Mouse (Mus musculus) bone marrow macrophage, adult 2 months (primary cell): ENCODE results near the gene Slc4a4. TPM values are rescaled to one million over a fixed set of nuclear protein-coding genes. Genes with fewer than 3 reads are reported as not detected.
A peak's percentile ranks its signal among the peaks of the same experiment; 100 is the strongest.

Experiments used
- H3K27ac ChIP-seq: 2 replicates; pipeline ENCODE4 v1.5.1; 2012; ENCODE audit warnings: low read depth, low read length; ENCODE audit not compliant: insufficient read depth
- H3K4me1 ChIP-seq: 2 replicates; pipeline ENCODE4 v1.6.1; 2012; ENCODE audit warnings: low read length; ENCODE audit not compliant: control insufficient read depth, insufficient read depth
- H3K4me3 ChIP-seq: 2 replicates; pipeline ENCODE4 v1.5.1; 2012; ENCODE audit warnings: mild to moderate bottlenecking, low read length, moderate library complexity; ENCODE audit not compliant: insufficient read depth
- CTCF ChIP-seq: IDR thresholded peaks from 2 replicates; pipeline ENCODE4 v1.5.1; 2012; ENCODE audit warnings: low read depth, mild to moderate bottlenecking, low read length, moderate library complexity
- POLR2A ChIP-seq: IDR thresholded peaks from 2 replicates; pipeline ENCODE4 v1.6.1; 2012; ENCODE audit warnings: mild to moderate bottlenecking, low read depth, low read length, borderline replicate concordance
- polyA plus RNA-seq: library from polyadenylated mRNA; stranded (reverse); fragments of >200 nt; gene quantifications from 2 replicates; pipeline ENCODE4 v1.2.4, GENCODE M21; 2012; ENCODE audit not compliant: missing spikeins, insufficient read depth, insufficient read length

The Slc4a4 gene
- 0.09 TPM in 1 of 2 replicates, not detected in the other for polyA plus RNA-seq

DNA sequence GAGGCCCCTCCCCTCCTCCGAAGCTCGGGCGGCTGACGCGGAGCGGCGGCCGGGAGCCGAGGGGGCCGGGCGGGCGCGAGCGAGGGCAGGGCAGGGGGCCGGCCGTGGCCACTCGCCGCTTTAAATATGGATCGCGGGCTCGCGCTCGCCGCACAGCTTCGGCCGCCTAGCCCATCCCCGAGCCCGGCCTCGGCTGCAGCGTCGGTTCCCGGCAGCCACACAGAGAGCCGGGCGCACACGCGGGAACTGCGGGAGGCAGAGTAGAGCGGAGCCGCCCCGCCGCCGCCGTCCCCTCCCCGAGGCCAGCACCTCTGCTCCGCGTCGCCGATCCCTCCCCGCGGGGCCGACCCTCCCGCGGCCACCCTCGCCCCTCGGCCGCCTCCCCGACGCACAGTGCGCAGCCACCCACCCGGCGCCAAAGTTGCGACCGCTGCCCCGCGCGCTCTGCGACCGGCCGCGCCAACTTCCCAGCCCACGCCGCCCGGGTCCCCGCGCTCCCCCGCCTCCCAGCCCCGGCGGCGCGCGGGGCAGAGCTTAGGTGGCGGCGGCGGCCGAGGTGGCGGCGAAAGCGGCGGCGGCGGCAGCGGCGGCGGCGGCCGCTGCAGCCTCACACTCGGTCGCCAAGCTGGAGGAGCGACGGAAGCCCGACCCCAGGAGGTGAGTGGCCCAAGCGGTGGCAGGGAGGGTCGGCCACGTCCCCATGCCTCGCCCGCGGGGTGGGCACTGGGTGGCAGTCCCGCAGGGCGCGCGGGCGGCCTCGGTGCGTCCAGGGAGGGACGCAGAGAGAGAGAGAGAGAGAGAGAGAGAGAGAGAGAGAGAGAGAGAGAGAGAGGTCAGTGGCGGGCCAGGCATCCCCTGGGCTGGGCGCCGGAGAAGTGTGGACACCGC lies at the start of gene Slc4a4:
TSS of gene Slc4a4 (plus strand) at position 151 of the 888 bp plus-strand sequence.
- H3K4me1 ChIP-seq, result peaks cover 2% of the 10 kb centered on the region; the same call in 1 of the 2 replicates
- peak within 1 kb of the TSS; percentile 47 for H3K4me3 ChIP-seq
- TF ChIP-seq POLR2A (no peak), CTCF (no peak)
- no peak within 1 kb of the TSS for H3K27ac ChIP-seq

DNA sequence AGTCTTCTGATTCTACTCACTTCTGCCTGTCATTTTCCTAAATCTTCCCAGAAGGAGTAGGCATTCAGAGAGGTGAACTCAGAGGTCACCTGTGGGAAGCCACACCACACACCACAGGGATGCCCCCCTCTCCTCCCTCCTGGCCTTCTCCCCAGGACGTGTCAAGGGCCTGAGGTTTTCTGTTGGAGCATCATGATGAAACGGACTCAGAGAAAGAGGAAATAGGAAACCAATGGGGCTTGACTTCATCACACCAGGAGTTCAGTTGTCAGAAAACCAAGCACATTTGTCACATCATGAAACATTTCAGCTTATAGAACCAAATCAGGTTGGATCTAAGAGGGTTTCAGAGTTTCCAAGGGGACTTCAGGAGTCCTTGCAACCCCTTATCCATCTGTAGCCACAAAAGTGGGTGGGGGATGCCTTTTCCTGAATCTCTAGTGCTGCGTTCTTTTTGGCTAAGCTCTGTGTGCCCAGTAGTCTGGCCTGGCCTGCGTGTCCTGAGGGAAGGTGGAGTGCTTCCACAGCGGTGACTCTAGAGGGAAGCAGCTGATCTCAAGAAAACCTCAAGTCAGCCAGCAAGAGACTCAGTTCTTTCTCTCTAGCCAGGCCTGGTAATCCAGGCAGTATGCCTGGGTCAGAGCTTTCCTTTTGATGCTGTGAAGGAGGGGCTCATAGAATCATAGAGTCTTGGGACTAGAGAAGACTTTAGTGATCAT lies 46.4 kb upstream of the Slc4a4 start:
- no peak overlapping the region for H3K27ac ChIP-seq
- no peak overlapping the region for H3K4me3 ChIP-seq
- H3K4me1 ChIP-seq, result no peaks in the 10 kb centered on the region
- TF ChIP-seq POLR2A (no peak), CTCF (no peak)

DNA sequence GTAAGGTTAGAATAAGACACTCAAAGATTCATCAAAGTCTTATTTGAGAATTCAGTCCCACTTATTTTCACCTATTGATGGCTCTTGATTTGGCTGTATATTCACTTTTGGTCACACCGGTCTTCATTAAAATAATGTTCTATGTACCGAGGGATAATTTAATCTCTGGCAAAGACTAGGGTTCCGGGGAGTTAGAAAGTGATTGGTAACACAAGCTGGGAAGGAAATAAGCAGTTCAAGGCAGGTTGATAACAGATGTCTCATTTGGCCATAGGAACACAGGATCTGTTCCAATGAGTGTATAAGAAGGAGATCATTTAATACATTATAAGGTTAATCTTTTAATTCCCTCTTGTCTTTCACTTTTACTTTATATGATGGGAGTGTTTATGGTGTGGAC lies 29.3 kb upstream of the Slc4a4 start:
- Histone ChIP-seq H3K4me1 (no peaks in the 10 kb centered on the region), H3K4me3 (no peak overlapping the region), H3K27ac (no peak overlapping the region)
- no peak for TF ChIP-seq POLR2A
- no peak for TF ChIP-seq CTCF

DNA sequence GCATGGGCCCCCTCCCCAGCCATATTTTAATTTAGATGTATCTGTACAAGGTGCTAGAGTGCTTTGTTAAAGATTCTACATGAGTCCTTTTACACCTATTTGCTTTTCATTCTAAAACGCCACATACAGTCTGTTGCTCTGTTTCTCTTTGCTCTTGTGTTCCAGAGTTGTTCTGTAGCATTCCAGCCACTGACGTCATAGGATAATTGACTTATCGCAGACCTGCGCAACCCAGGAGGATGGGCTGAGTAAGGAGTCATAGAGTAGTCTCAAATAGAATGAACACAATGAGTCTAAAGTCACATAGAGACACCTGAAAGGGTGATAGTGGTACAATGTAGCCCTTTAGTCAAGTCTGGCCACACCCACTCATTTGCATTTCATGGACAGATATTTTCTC lies 28.8 kb upstream of the Slc4a4 start:
- Histone ChIP-seq H3K27ac (no peak overlapping the region), H3K4me3 (no peak overlapping the region), H3K4me1 (no peaks in the 10 kb centered on the region)
- TF ChIP-seq CTCF (no peak), POLR2A (no peak)

DNA sequence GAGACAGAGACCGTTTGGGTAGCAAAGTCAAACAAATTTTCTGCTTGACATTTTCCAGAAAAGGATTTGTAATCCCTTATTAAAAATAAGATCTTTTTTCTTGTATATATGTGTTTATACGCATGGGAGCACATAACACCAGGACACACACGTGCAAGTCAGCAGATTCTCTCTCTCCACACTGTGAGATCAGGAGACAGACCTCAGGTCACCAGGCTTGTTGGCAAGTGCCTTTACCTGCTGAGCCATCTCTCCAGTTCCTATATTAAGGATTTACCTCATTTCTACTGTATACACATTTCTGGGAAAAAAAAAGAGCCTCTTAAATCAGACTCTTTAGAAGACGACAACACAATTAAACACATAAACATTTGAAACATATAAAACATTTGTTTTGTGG lies 28.4 kb upstream of the Slc4a4 start:
- TF ChIP-seq POLR2A (no peak), CTCF (no peak)
- Histone ChIP-seq H3K4me3 (no peak overlapping the region), H3K27ac (no peak overlapping the region)

DNA sequence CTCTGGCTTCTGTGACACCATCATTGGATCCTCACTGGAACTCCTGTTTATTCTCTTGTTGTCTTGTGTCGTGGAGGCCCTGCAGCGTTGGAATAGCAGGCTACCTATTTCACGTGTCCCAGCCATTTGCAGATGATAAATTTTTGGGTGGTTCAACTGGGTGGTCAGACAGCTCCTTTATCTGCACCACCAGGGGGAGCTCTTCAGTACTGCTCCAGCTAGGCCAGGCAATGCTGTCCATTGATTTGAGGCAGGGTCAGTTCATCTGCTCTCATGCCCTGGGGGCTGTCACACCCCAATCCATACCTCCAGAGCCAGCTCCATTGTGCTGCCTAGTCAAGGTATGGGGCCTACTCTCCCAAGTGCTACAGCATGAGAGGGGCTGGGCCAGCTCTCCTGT lies 24.5 kb upstream of the Slc4a4 start:
- no peak overlapping the region for H3K27ac ChIP-seq
- H3K4me1 ChIP-seq, result no peaks in the 10 kb centered on the region
- H3K4me3 ChIP-seq, result no peak overlapping the region
- peak; percentile 43; the same call in 1 of the 2 replicates for TF ChIP-seq CTCF
- TF ChIP-seq POLR2A, result no peak

More for the DNA sequence above, 28.4 kb upstream of the Slc4a4 start:
- no peaks in the 10 kb centered on the region for H3K4me1 ChIP-seq

DNA sequence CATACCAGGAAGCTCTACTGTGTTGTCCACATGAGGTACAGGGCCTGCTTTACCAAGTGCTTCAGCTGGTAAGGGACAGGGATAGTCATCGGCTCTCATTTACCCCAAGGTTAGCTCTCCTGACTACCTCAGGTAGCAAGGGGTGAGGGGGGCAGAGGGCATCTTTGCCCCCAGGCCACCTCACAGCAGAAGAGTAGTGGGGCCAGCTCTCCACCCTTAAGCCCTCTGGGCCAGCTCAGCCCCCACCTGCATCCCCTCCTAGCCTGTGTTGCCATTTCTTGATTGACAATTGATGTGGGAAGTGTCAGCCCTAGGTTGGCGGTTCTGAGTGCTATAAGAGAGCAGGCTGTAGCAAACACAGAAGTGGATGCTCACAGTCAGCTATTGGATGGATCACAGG lies 23.8 kb upstream of the Slc4a4 start:
- no peaks in the 10 kb centered on the region for H3K4me1 ChIP-seq
- no peak for TF ChIP-seq POLR2A
- no peak for TF ChIP-seq CTCF
- no peak overlapping the region for H3K27ac ChIP-seq
- no peak overlapping the region for H3K4me3 ChIP-seq

DNA sequence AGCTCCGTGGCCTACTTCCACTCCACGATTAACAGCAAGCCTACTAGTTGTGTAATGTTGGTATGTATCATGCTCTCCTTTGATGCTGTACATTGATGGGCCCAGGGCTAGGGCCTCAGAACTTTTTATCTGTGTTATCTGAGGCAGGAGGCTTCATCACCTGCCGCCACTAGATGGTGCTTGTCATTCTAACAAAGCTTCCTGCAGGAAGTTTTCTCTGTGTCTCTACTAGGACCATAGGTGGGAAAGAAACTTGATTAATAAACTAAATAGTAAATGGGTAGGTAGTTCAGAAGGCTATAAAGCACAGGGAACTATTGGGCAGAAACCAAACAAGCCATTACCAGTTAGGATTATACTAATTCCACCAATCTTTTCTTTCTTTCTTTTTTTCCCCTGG lies 2.5 kb upstream of the Slc4a4 start:
- Histone ChIP-seq H3K27ac (no peak overlapping the region), H3K4me3 (no peak overlapping the region), H3K4me1 (peaks cover 2% of the 10 kb centered on the region; the same call in 1 of the 2 replicates)
- no peak for TF ChIP-seq CTCF
- TF ChIP-seq POLR2A, result no peak

DNA sequence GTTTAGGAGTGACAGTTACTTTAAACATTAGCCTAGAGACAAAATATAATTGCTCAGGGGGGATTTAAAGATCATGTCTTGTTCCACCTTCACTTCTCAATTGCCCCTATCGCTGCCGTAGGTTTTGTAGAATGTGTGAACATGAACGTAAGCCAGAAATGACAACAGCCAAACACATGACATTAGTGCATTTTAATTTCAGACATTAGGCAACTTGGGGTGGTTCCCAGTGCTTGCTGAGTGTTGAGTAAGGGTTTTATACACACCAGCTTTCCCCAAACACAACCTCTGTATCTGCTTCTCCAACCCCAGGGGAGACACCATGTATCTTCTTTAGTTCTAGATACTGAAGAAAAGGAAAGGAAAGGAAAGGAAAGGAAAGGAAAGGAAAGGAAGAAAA lies 1.1 kb upstream of the Slc4a4 start:
- no peak overlapping the region for H3K27ac ChIP-seq
- peaks cover 2% of the 10 kb centered on the region; the same call in 1 of the 2 replicates for H3K4me1 ChIP-seq
- no peak overlapping the region for H3K4me3 ChIP-seq
- TF ChIP-seq CTCF, result no peak
- TF ChIP-seq POLR2A, result no peak

DNA sequence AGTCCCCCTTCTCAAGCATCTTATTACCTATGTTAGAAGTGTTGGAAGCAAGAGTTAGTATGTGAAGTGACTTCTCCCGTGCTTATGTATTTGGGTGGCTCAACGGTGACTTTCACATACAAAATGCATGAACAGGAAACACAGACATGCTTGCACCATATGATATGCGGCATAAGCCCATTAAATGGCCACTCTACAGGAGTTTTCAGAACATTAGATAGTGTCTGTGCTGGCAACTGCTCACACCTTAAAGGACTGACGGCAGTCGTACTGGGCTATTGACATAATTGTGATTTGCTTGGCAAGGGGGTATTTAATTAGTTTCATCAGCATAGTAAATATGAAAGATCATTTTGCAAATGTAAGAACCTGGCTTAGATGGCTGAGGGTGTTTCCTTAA lies 674 bp upstream of the Slc4a4 start:
- H3K4me3 ChIP-seq, result no peak overlapping the region
- no peak for TF ChIP-seq CTCF
- TF ChIP-seq POLR2A, result no peak
- peaks cover 2% of the 10 kb centered on the region; the same call in 1 of the 2 replicates for H3K4me1 ChIP-seq
- H3K27ac ChIP-seq, result no peak overlapping the region
